Mouse (Mus musculus): ENCODE measurements around the gene Mrpl46.

DNA sequence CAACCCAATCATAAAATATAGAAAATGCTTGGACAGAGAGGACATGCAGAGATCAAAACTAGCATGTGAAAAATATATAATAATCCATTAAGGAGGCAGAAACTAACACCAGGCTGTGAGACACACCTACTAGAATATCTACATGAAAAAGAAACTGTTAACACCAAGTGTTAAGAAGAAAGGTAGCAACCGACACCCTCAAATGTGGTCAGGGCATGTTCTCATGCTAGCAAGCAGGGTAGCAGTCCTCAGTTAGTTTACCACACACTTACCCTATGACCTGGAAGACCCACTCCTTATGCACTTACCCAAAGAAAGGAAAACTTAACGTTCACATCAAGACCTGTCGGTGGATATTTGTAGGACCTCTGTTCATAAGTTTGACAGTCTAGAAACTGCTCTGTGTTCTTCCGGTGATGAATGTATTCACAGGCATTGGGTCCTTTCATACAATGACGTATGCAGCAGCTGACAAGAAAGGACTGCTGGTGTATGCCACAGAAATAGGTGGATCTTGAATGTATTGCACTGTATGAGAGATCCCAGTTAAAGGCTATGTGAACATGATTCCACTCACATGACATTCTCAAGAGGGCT is 45.6 kb downstream of the Mrpl46 start, which contains the start of gene Ntrk3:
- no peak for TF ChIP-seq CTCF (IDR thresholded peaks at IDR 0.05; ENCODE audit: low read depth, low read length)
- TF ChIP-seq POLR2A (IDR thresholded peaks at IDR 0.05; ENCODE audit: borderline replicate concordance, low read depth, low read length), result no peak

Data from bone marrow macrophage, adult 2 months (primary cell).